Mouse (Mus musculus) brain, embryonic 14.5 days (tissue): Measurements from ENCODE around the gene Arsb.

Experiments used
- CTCF ChIP-seq: fragments of 200-500 bp; IDR thresholded peaks from 2 replicates; pipeline ENCODE4 v1.5.1; 2012; ENCODE audit warnings: inconsistent platforms, mild to moderate bottlenecking, moderate library complexity, borderline replicate concordance; ENCODE audit not compliant: insufficient read depth, insufficient read length; ENCODE audit errors: extremely low read depth
- POLR2A ChIP-seq: fragments of 200-500 bp; IDR thresholded peaks from 2 replicates; pipeline ENCODE4 v1.6.1; 2012; ENCODE audit warnings: mild to moderate bottlenecking, inconsistent platforms, borderline replicate concordance; ENCODE audit not compliant: poor library complexity, insufficient read depth, insufficient read length, severe bottlenecking; ENCODE audit errors: extremely low read depth

GRCm38 (mm10) chr13:93882132-93882531 lies 110.7 kb downstream of the Arsb start:
- TF ChIP-seq CTCF, result no peak
- TF ChIP-seq POLR2A, result no peak
